20 mouse cellular contexts compared by ENCODE assay signal in the genomic region with DNA sequence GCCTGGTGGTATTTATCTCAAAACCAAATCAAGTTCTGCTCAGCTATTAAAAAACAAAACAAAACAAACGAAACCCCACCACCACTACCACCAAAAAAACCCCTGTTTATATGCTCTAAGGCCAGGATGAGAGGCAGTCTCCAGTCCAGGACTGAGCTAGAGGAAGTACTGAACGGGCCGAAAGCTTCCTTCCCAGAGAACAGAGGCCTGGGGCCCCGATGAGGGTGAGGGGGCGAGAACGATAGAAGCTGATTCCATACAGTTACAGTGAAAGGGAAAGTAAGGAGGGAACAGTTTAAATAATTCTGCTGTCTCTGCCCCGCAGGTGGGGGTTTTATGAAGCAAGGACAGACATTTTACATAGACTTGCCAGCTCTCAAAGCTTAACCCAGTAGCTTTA. TPM values are rescaled to one million over a fixed set of nuclear protein-coding genes. Genes with fewer than 3 reads are reported as not detected.
"Had no signal": no experiment of that assay in that cellular context is flagged by ENCODE, and none has a peak within 500 bp of the region (broad histone marks: within the 10 kb centered on the region; RNA-seq: fewer than 3 reads in every experiment).

No protein-coding gene starts in this region.

- H3K4me2 ChIP-seq: liver, embryonic 15.5 days; midbrain, embryonic 11.5 days; midbrain, embryonic 13.5 days; midbrain, embryonic 15.5 days; neural tube, embryonic 12.5 days; stomach, embryonic 15.5 days had no signal

- H3K4me1 ChIP-seq: liver, embryonic 15.5 days; megakaryocyte, embryonic 14.5 days; midbrain, embryonic 13.5 days; midbrain, embryonic 15.5 days; neural tube, embryonic 12.5 days; stomach, embryonic 15.5 days had no signal

- H3K9ac ChIP-seq: liver, embryonic 15.5 days; liver, postnatal 0 days; midbrain, embryonic 13.5 days; midbrain, embryonic 15.5 days; neural tube, embryonic 12.5 days; stomach, embryonic 15.5 days had no signal

- H3K27me3 ChIP-seq: liver, embryonic 15.5 days; megakaryocyte, embryonic 14.5 days; midbrain, embryonic 13.5 days; midbrain, embryonic 15.5 days; neural tube, embryonic 12.5 days; stomach, embryonic 15.5 days had no signal

- H3K9me3 ChIP-seq: liver, embryonic 15.5 days; midbrain, embryonic 13.5 days; midbrain, embryonic 15.5 days; neural tube, embryonic 12.5 days; stomach, embryonic 15.5 days had no signal

- H3K36me3 ChIP-seq: liver, embryonic 15.5 days; midbrain, embryonic 13.5 days; midbrain, embryonic 15.5 days; neural tube, embryonic 12.5 days; stomach, embryonic 15.5 days had no signal

- H3K4me3 ChIP-seq: liver, embryonic 15.5 days; megakaryocyte, embryonic 14.5 days; midbrain, embryonic 13.5 days; midbrain, embryonic 15.5 days; neural tube, embryonic 12.5 days; stomach, embryonic 15.5 days had no signal

- ATAC-seq: liver, postnatal 0 days; midbrain, embryonic 13.5 days; midbrain, embryonic 15.5 days had no signal

- DNase-seq: liver, postnatal 0 days; lung, adult 2 months; lung, postnatal 10 days; lung, postnatal 36 days; right cerebral cortex, postnatal 14 days; thymus, adult 2 months; thymus, postnatal 25 days; thymus, postnatal 4 days had no signal

- H3K27ac ChIP-seq: liver, embryonic 15.5 days; macrophage; midbrain, embryonic 13.5 days; midbrain, embryonic 15.5 days; neural tube, embryonic 12.5 days; stomach, embryonic 15.5 days had no signal

RNA-seq across cellular contexts. Expression of gene Fank1, which starts 52.9 kb away (rescaled TPM):
- total RNA-seq: megakaryocyte progenitor cell, adult 5-6 weeks; monocyte, adult 5-6 weeks; neutrophil, adult 5-6 weeks had no signal
- polyA plus RNA-seq: liver, embryonic 15.5 days; liver, postnatal 0 days; macrophage; spleen, adult 2 months had no signal
